Comparison of ENCODE assay signal across 9 mouse cellular contexts in genomic region chr3:83768293-83769035, GRCm38 (mm10). TPM values are rescaled to one million over a fixed set of nuclear protein-coding genes. Genes with fewer than 3 reads are reported as not detected.
DNase-seq lines count a peak whose midpoint lies in the region; ATAC-seq and TF ChIP-seq lines count a peak whose summit lies in the region.
"Had no signal": no experiment of that assay in that cellular context is flagged by ENCODE, and none has a peak within 500 bp of the region (broad histone marks: within the 10 kb centered on the region; RNA-seq: fewer than 3 reads in every experiment).

No protein-coding gene starts in this region.

- WGBS in limb, embryonic 14.5 days, result 26% methylated on average over 11 of the region's 11 CpGs
- WGBS in stomach, postnatal 0 days, result 40% methylated on average over 11 of the region's 11 CpGs

- no peak for TF ChIP-seq CTCF in gastrocnemius, adult 2 months (IDR thresholded peaks at IDR 0.05)
- no peak for TF ChIP-seq CTCF in stomach, postnatal 0 days (IDR thresholded peaks at IDR 0.05; ENCODE audit: low read depth)

- no peak for ATAC-seq in limb, embryonic 14.5 days (ENCODE audit: low FRiP score, low read depth)
- ATAC-seq in stomach, postnatal 0 days (ENCODE audit: low FRiP score, low TSS enrichment), result no peak

- no peaks in the 10 kb centered on the region for H3K9me3 ChIP-seq in limb, embryonic 14.5 days (ENCODE audit: control insufficient read depth, low read length)
- no peaks in the 10 kb centered on the region for H3K9me3 ChIP-seq in stomach, postnatal 0 days (ENCODE audit: control insufficient read depth, low read length)

- no peak for TF ChIP-seq EP300 in stomach, postnatal 0 days (optimal IDR thresholded peaks at IDR 0.05)

- H3K36me3 ChIP-seq in limb, embryonic 14.5 days (ENCODE audit: control insufficient read depth, insufficient read depth, low read length), result peaks cover 32% of the 10 kb centered on the region
- peaks cover 7% of the 10 kb centered on the region; the same call in 1 of the 2 replicates for H3K36me3 ChIP-seq in stomach, postnatal 0 days (ENCODE audit: control insufficient read depth, insufficient read depth, low read length)

- no peak for DNase-seq in gastrocnemius, adult 2 months
- no peak for DNase-seq in gastrocnemius, postnatal 10 days
- DNase-seq in thymus, postnatal 4 days, result peak; percentile 30
- no peak for DNase-seq in thymus, postnatal 14 days
- DNase-seq in limb, embryonic 14.5 days (ENCODE audit: low spot score), result peak; percentile 59
- no peak for DNase-seq in stomach, postnatal 0 days (ENCODE audit: low spot score)
- no peak for DNase-seq in urinary bladder, postnatal 14 days (ENCODE audit: low spot score)
- DNase-seq in gastrocnemius, adult 8-10 months (ENCODE audit: low spot score in 2 of 2), result no peak
- DNase-seq: gastrocnemius, postnatal 36 days had no signal

- TF ChIP-seq POLR2A in limb, embryonic 14.5 days (IDR thresholded peaks at IDR 0.05; ENCODE audit: borderline replicate concordance, extremely low read depth, insufficient read depth, insufficient read length), result no peak

- H3K4me1 ChIP-seq in limb, embryonic 14.5 days (ENCODE audit: control insufficient read depth, insufficient read depth, low read length), result peaks cover 36% of the 10 kb centered on the region
- peaks cover 11% of the 10 kb centered on the region for H3K4me1 ChIP-seq in stomach, postnatal 0 days (replicated peaks; ENCODE audit: control insufficient read depth, insufficient read depth)

- peak overlapping the region; percentile 91 for H3K4me2 ChIP-seq in limb, embryonic 14.5 days (replicated peaks; ENCODE audit: low read depth, low read length, severe bottlenecking)
- H3K4me2 ChIP-seq in stomach, postnatal 0 days (replicated peaks; ENCODE audit: low read depth), result peak overlapping the region; percentile 41

- H3K4me3 ChIP-seq in gastrocnemius, adult 2 months, result peak overlapping the region; percentile 30
- H3K4me3 ChIP-seq in limb, embryonic 14.5 days (replicated peaks; ENCODE audit: low read length), result peak overlapping the region; percentile 64
- peak overlapping the region; percentile 10; the same call in 1 of the 2 replicates for H3K4me3 ChIP-seq in stomach, postnatal 0 days (ENCODE audit: low read depth, low read length)

- H3K27me3 ChIP-seq in limb, embryonic 14.5 days (ENCODE audit: control insufficient read depth, insufficient read depth, low read length), result no peaks in the 10 kb centered on the region
- H3K27me3 ChIP-seq in stomach, postnatal 0 days (ENCODE audit: control insufficient read depth, insufficient read depth, low read length), result no peaks in the 10 kb centered on the region

- peak overlapping the region; percentile 86 for H3K9ac ChIP-seq in limb, embryonic 14.5 days (ENCODE audit: low read depth, low read length, severe bottlenecking)
- H3K9ac ChIP-seq in stomach, postnatal 0 days (ENCODE audit: low read length), result no peak overlapping the region

- intact Hi-C loops in gastrocnemius, adult 2 months (cut with DNase I), result loop anchor here (5.0 kb wide), 1 partner anchor 466 kb away; no protein-coding TSS in a partner anchor

- no peak overlapping the region for H3K27ac ChIP-seq in gastrocnemius, adult 2 months
- no peak overlapping the region for H3K27ac ChIP-seq in limb, embryonic 14.5 days (replicated peaks; ENCODE audit: low read depth, low read length)
- no peak overlapping the region for H3K27ac ChIP-seq in stomach, postnatal 0 days (replicated peaks)

RNA-seq across cellular contexts. Expression of gene Sfrp2, which starts 2.3 kb away (rescaled TPM):
- 1 to 10 TPM; 1.2 to 7.1 TPM for total RNA-seq in gastrocnemius, adult 2 months (2021)
- 10 to 100 TPM; 19.2 to 19.4 TPM for total RNA-seq in gastrocnemius, postnatal 10 days (2021)
- 446 and 655 TPM in 2 replicates for polyA plus RNA-seq in limb, embryonic 14.5 days (2012; rRNA removed)
- 328 and 398 TPM in 2 replicates for polyA plus RNA-seq in limb, embryonic 14.5 days (2014; fragmentation: Nextera tagmentation; extraction: Ambion mirVana)
- polyA plus RNA-seq in stomach, postnatal 0 days (2015; fragmentation: Nextera tagmentation; extraction: Ambion mirVana), result 118 and 122 TPM in 2 replicates
- total RNA-seq in gastrocnemius, adult 8-10 months (2022), result 1 to 10 TPM in 3 of 4 experiments, under 1 TPM in 1; 0.27 to 2.2 (median 1.4) TPM

Comparison
In these comparisons a context has a peak if more than half of its experiments do, and no peak if none do; other contexts are left out.
1. DNase-seq: peak in thymus, postnatal 4 days (single experiment) and limb, embryonic 14.5 days (single experiment); none in gastrocnemius, adult 2 months (single experiment), gastrocnemius, postnatal 10 days (single experiment), thymus, postnatal 14 days (single experiment), stomach, postnatal 0 days (single experiment), urinary bladder, postnatal 14 days (single experiment) and gastrocnemius, adult 8-10 months (0 of 2).
2. H3K4me3 ChIP-seq: peak in every context shown above with its lines; median percentile 64 in limb, embryonic 14.5 days; 30 in gastrocnemius, adult 2 months; 10 in stomach, postnatal 0 days.